Mouse (Mus musculus): ENCODE measurements around the gene Agtr1a. TPM values are rescaled to one million over a fixed set of nuclear protein-coding genes. Genes with fewer than 3 reads are reported as not detected.

Agtr1a gene
- polyA plus RNA-seq, 1 experiment from 2014 or later: 1.5 TPM

DNA sequence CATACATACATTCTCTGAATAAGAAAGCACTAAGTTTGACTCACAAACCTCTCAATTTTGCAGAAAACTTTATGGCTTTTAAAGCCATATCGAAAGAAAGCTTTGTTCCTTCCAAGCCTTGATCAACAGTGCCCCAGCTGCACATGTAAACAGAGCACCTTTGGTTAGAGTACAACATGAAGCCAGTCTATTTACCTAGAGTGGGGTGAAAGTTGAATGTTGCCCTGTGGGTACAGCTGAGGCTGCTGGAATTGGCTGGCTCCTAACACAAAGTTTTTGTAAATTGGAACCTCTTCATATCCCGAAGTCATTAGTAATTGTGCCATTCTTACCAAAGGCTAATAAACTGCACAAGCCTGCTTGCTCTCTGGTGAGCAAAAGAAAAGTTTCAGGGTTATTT lies 19.7 kb downstream of the Agtr1a start:
- H3K36me3 ChIP-seq (ENCODE audit: control insufficient read depth, insufficient read depth, low read length): no peaks in the 10 kb centered on the region
- H3K4me1 ChIP-seq (replicated peaks; ENCODE audit: control insufficient read depth, insufficient read depth, low read length): no peaks in the 10 kb centered on the region
- no peak for DNase-seq (ENCODE audit: low spot score)
- no peak overlapping the region for H3K4me3 ChIP-seq (ENCODE audit: low read depth, low read length)
- H3K27me3 ChIP-seq (ENCODE audit: control insufficient read depth, insufficient read depth, low read length): no peaks in the 10 kb centered on the region
- H3K27ac ChIP-seq (ENCODE audit: low read depth, low read length): no peak overlapping the region
- H3K9ac ChIP-seq (ENCODE audit: low read length): no peak overlapping the region
- no peaks in the 10 kb centered on the region for H3K9me3 ChIP-seq (ENCODE audit: control insufficient read depth, low read length)
- no peak for ATAC-seq (replicated peaks; ENCODE audit: low FRiP score)
- WGBS: 83% methylated on average over 2 of the region's 2 CpGs
- H3K4me2 ChIP-seq (ENCODE audit: low read depth, low read length, severe bottlenecking): no peak overlapping the region

DNA sequence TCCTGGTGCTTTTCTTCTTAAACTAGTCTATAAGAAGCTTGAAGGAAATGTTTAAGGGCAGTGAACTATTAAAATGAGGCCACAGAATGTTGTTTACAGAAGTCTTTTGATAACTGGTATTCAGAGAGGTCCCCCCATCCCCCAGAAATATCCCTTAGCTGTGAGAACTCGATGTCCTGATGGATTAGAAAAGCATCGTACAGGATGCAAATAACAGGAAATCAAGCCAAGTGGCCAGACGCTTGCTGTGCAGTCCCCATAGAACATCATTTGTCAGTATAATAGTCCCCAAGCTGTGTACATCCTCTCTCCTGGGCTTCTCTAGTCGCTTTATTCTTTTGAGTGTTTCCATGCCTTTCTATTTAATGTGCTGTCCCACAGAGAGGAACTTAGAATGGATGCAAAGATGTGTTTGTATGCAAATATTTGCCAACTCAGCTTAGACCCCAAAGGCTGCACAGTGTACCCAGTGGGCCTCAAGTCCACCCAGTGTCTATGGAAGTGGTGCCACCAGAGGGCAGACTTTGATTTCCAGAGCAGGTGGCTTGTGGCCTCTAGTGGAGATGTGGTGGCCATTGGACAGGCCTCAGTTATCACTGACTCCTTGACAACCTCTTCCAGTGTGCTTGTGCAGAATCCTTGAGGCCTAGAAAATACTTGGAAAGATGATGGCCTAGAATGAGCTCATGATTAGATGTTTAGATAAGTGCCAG lies 22.4 kb downstream of the Agtr1a start:
- Histone ChIP-seq H3K27me3 (ENCODE audit: control insufficient read depth, insufficient read depth, low read length) (no peaks in the 10 kb centered on the region), H3K36me3 (ENCODE audit: control insufficient read depth, insufficient read depth, low read length) (no peaks in the 10 kb centered on the region), H3K27ac (ENCODE audit: low read depth, low read length) (no peak overlapping the region), H3K9ac (ENCODE audit: low read length) (no peak overlapping the region), H3K4me3 (ENCODE audit: low read depth, low read length) (no peak overlapping the region), H3K9me3 (ENCODE audit: control insufficient read depth, low read length) (no peaks in the 10 kb centered on the region), H3K4me2 (ENCODE audit: low read depth, low read length, severe bottlenecking) (no peak overlapping the region), H3K4me1 (replicated peaks; ENCODE audit: control insufficient read depth, insufficient read depth, low read length) (no peaks in the 10 kb centered on the region)
- ATAC-seq (replicated peaks; ENCODE audit: low FRiP score): no peak
- no peak for DNase-seq (ENCODE audit: low spot score)
- 67% methylated on average over 4 of the region's 4 CpGs for WGBS

DNA sequence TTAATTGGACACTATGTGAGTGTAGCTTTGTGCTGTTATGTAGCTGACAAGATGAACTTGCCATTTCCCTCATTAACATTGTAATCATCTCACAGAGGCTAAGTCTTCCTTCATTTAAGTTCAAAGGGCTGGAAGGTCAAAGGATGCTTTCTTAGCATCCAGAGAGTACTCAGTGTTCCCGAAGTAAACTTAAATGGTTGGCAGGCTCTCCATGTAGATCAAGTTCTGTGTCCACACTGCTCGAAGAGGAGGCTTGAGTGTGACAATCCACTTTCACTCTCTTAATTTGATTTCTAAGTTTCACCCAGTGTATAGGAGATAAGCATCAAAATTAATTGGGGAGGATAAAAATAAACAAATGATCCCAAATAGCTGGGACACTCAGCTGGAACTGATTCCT lies 23.6 kb downstream of the Agtr1a start:
- ATAC-seq (replicated peaks; ENCODE audit: low FRiP score): no peak
- DNase-seq (ENCODE audit: low spot score): no peak
- no peak overlapping the region for H3K27ac ChIP-seq (ENCODE audit: low read depth, low read length)
- no peaks in the 10 kb centered on the region for H3K27me3 ChIP-seq (ENCODE audit: control insufficient read depth, insufficient read depth, low read length)
- no peaks in the 10 kb centered on the region for H3K9me3 ChIP-seq (ENCODE audit: control insufficient read depth, low read length)
- no peak overlapping the region for H3K4me2 ChIP-seq (ENCODE audit: low read depth, low read length, severe bottlenecking)
- no peak overlapping the region for H3K9ac ChIP-seq (ENCODE audit: low read length)
- no peak overlapping the region for H3K4me3 ChIP-seq (ENCODE audit: low read depth, low read length)
- no peaks in the 10 kb centered on the region for H3K4me1 ChIP-seq (replicated peaks; ENCODE audit: control insufficient read depth, insufficient read depth, low read length)
- H3K36me3 ChIP-seq (ENCODE audit: control insufficient read depth, insufficient read depth, low read length): no peaks in the 10 kb centered on the region
- WGBS: 81% methylated on average over 2 of the region's 2 CpGs

DNA sequence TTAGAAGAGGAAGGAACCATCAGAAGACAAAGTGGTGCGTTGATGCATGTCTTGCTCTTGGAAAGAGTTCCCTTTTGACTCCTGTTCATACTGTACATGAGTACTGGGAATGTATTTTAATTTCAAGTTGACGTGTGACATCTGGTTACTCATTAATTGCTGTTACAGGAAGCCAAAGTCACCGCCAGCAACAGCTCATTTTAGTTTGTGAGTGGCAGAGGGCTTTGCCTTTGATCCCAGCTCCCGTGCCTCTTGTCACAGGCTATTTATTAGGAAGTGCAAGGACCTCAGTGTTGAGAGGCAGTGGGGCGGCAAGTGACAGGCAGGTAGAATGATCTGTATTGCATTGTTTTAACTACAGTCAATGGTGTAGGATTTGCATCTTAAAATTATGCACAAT lies 24.8 kb downstream of the Agtr1a start:
- DNase-seq (ENCODE audit: low spot score) (no peak), ATAC-seq (replicated peaks; ENCODE audit: low FRiP score) (no peak)
- H3K9me3 ChIP-seq (ENCODE audit: control insufficient read depth, low read length): no peaks in the 10 kb centered on the region
- whole genome bisulfite sequencing: 63% methylated on average over 5 of the region's 5 CpGs
- no peak overlapping the region for H3K9ac ChIP-seq (ENCODE audit: low read length)
- H3K27me3 ChIP-seq (ENCODE audit: control insufficient read depth, insufficient read depth, low read length): no peaks in the 10 kb centered on the region
- H3K4me2 ChIP-seq (ENCODE audit: low read depth, low read length, severe bottlenecking): no peak overlapping the region
- H3K4me1 ChIP-seq (replicated peaks; ENCODE audit: control insufficient read depth, insufficient read depth, low read length): no peaks in the 10 kb centered on the region
- no peak overlapping the region for H3K4me3 ChIP-seq (ENCODE audit: low read depth, low read length)
- H3K36me3 ChIP-seq (ENCODE audit: control insufficient read depth, insufficient read depth, low read length): no peaks in the 10 kb centered on the region
- H3K27ac ChIP-seq (ENCODE audit: low read depth, low read length): no peak overlapping the region

DNA sequence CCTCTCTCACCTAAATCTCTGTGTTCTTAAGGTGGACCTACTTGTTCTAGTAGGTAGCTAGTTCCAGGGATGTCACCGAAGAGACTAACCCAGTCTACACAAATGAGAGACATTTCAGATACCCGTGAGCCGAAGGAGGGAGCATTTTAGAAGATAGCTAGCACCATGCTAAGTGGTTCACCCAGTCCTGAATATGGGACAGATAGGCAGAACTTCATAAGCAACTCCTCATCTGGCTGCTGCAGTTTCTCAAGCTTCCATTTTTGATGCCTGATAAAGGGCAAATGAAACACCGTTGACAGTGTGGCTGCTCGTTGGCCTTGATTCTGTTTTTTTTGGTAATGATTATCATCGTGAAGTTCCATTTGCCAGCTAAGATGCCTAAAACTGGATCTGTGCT lies 25.8 kb downstream of the Agtr1a start:
- H3K27ac ChIP-seq (ENCODE audit: low read depth, low read length): no peak overlapping the region
- no peak for DNase-seq (ENCODE audit: low spot score)
- H3K9me3 ChIP-seq (ENCODE audit: control insufficient read depth, low read length): no peaks in the 10 kb centered on the region
- no peak overlapping the region for H3K9ac ChIP-seq (ENCODE audit: low read length)
- no peaks in the 10 kb centered on the region for H3K36me3 ChIP-seq (ENCODE audit: control insufficient read depth, insufficient read depth, low read length)
- ATAC-seq (replicated peaks; ENCODE audit: low FRiP score): no peak
- no peak overlapping the region for H3K4me3 ChIP-seq (ENCODE audit: low read depth, low read length)
- no peaks in the 10 kb centered on the region for H3K27me3 ChIP-seq (ENCODE audit: control insufficient read depth, insufficient read depth, low read length)
- H3K4me1 ChIP-seq (replicated peaks; ENCODE audit: control insufficient read depth, insufficient read depth, low read length): no peaks in the 10 kb centered on the region
- 92% methylated on average over 6 of the region's 6 CpGs for WGBS
- H3K4me2 ChIP-seq (ENCODE audit: low read depth, low read length, severe bottlenecking): no peak overlapping the region

DNA sequence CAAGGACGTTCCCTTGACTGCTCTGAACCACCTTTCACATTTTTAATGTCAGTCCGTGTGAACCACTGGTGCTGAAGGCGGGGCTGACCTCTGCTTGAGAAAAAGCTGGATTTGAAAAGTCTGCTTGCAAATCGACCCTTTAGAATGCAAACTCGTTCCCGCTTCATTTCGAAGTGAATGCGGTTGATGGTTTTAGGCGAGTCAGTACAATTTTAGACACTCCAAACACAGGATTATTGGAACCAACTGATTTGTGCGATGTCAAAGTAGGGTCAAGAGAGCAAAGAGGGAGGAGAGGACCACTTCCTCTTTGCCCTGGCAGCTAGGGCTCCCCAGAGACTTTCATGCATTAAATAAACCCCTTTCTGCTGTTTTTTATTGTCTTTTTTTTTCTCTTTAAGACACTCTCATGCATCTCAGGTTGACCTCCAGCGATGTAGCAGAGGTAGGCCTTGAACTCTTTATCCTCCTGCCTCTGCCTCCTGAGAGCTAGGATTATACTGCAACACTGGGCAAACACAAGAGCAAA lies 27.9 kb downstream of the Agtr1a start:
- Histone ChIP-seq H3K9ac (ENCODE audit: low read length) (no peak overlapping the region), H3K27me3 (ENCODE audit: control insufficient read depth, insufficient read depth, low read length) (no peaks in the 10 kb centered on the region), H3K36me3 (ENCODE audit: control insufficient read depth, insufficient read depth, low read length) (no peaks in the 10 kb centered on the region), H3K27ac (ENCODE audit: low read depth, low read length) (no peak overlapping the region), H3K4me1 (replicated peaks; ENCODE audit: control insufficient read depth, insufficient read depth, low read length) (no peaks in the 10 kb centered on the region), H3K9me3 (ENCODE audit: control insufficient read depth, low read length) (no peaks in the 10 kb centered on the region), H3K4me2 (ENCODE audit: low read depth, low read length, severe bottlenecking) (no peak overlapping the region), H3K4me3 (ENCODE audit: low read depth, low read length) (no peak overlapping the region)
- DNase-seq (ENCODE audit: low spot score): no peak
- 81% methylated on average over 11 of the region's 11 CpGs for WGBS
- no peak for ATAC-seq (replicated peaks; ENCODE audit: low FRiP score)

DNA sequence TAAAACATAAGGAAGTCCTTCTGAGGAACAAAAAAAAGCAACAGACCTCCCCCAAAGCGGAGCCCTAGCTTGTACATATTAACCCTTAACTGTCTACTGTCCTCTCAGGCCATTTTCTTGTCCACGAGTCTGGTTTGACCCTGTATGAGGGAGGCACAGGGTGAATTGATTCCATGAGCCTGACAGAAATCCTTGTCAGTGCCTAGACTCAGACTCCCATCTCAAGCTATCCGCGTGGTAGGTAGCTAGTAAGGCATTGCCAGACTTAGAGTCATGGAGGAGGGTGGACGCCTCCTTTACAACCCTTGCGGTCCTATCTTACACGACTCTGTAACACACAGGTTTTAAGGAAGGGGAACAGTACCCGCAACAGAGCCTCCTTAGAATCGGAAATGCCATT lies 28.5 kb downstream of the Agtr1a start:
- no peak for DNase-seq (ENCODE audit: low spot score)
- no peak overlapping the region for H3K9ac ChIP-seq (ENCODE audit: low read length)

DNA sequence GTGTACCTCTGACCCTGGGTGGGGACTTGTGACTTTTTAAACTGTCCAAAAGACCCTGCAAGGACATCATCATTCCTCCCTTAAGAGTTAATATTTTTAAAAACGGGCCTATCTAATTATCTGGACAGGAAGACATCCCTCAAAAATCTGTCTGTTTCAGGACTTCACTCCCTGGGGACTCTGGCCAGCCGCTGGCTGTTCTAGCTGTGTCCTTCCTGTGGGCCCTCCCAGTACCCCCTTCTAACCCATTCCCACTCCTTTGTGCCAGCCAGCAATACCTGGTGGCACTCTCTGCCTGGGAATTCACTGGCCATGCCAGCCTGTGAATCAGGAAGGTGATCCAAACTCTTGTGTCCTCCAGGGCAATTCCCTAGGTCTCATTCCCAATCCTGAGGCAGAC lies 29.1 kb downstream of the Agtr1a start:
- Histone ChIP-seq H3K4me1 (replicated peaks; ENCODE audit: control insufficient read depth, insufficient read depth, low read length) (no peaks in the 10 kb centered on the region), H3K36me3 (ENCODE audit: control insufficient read depth, insufficient read depth, low read length) (no peaks in the 10 kb centered on the region), H3K4me3 (ENCODE audit: low read depth, low read length) (no peak overlapping the region), H3K4me2 (ENCODE audit: low read depth, low read length, severe bottlenecking) (no peak overlapping the region), H3K9ac (ENCODE audit: low read length) (no peak overlapping the region), H3K27me3 (ENCODE audit: control insufficient read depth, insufficient read depth, low read length) (no peaks in the 10 kb centered on the region), H3K27ac (ENCODE audit: low read depth, low read length) (no peak overlapping the region), H3K9me3 (ENCODE audit: control insufficient read depth, low read length) (no peaks in the 10 kb centered on the region)
- no peak for ATAC-seq (replicated peaks; ENCODE audit: low FRiP score)
- DNase-seq (ENCODE audit: low spot score): no peak
- WGBS: 79% methylated on average over 2 of the region's 2 CpGs

More for the DNA sequence above, 28.5 kb downstream of the Agtr1a start:
- Histone ChIP-seq H3K4me1 (replicated peaks; ENCODE audit: control insufficient read depth, insufficient read depth, low read length) (no peaks in the 10 kb centered on the region), H3K36me3 (ENCODE audit: control insufficient read depth, insufficient read depth, low read length) (no peaks in the 10 kb centered on the region), H3K9me3 (ENCODE audit: control insufficient read depth, low read length) (no peaks in the 10 kb centered on the region), H3K4me2 (ENCODE audit: low read depth, low read length, severe bottlenecking) (no peak overlapping the region), H3K27ac (ENCODE audit: low read depth, low read length) (no peak overlapping the region), H3K27me3 (ENCODE audit: control insufficient read depth, insufficient read depth, low read length) (no peaks in the 10 kb centered on the region), H3K4me3 (ENCODE audit: low read depth, low read length) (no peak overlapping the region)
- no peak for ATAC-seq (replicated peaks; ENCODE audit: low FRiP score)
- whole genome bisulfite sequencing: 85% methylated on average over 9 of the region's 9 CpGs

DNA sequence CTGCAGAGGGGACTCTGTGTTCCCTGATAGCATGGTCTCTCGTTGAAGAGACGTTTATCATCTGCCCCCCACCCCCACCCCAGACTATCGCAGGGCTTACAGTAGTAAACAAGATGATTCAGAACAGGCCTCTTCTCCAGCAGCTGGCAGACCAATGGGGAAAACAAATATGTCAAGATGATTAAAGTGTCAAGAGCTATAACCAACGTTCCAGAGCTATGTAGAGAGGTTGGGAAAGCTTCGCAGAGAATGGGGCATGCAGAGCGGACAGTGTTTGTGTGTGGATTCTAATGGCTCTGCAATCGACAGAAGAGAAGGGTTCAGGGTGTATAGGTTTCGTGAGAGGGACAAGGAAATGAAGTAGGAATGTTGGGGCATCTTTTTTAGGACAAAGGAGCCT lies 31.9 kb downstream of the Agtr1a start:
- 74% methylated on average over 8 of the region's 8 CpGs for whole genome bisulfite sequencing

More for the DNA sequence above, 31.9 kb downstream of the Agtr1a start:
- Histone ChIP-seq H3K4me1 (replicated peaks; ENCODE audit: control insufficient read depth, insufficient read depth, low read length) (no peaks in the 10 kb centered on the region), H3K9me3 (ENCODE audit: control insufficient read depth, low read length) (no peaks in the 10 kb centered on the region), H3K9ac (ENCODE audit: low read length) (no peak overlapping the region), H3K27ac (ENCODE audit: low read depth, low read length) (no peak overlapping the region), H3K36me3 (ENCODE audit: control insufficient read depth, insufficient read depth, low read length) (no peaks in the 10 kb centered on the region), H3K27me3 (ENCODE audit: control insufficient read depth, insufficient read depth, low read length) (no peaks in the 10 kb centered on the region), H3K4me2 (ENCODE audit: low read depth, low read length, severe bottlenecking) (no peak overlapping the region), H3K4me3 (ENCODE audit: low read depth, low read length) (no peak overlapping the region)
- no peak for ATAC-seq (replicated peaks; ENCODE audit: low FRiP score)
- DNase-seq (ENCODE audit: low spot score): no peak
